Mouse (Mus musculus) kidney, embryonic 16.5 days (tissue): ENCODE measurements around the gene Snx1. TPM values are rescaled to one million over a fixed set of nuclear protein-coding genes. Genes with fewer than 3 reads are reported as not detected.

Experiments used
- ATAC-seq: fragments of 200-750 bp; cut with Nextera tagmentation; 2 replicates; pipeline ENCODE4 v1.8.0; 2017; ENCODE audit warnings: moderate TSS enrichment; ENCODE audit not compliant: low FRiP score, low TSS enrichment
- H3K27ac ChIP-seq: fragments of 300-500 bp; sonication (generic); 2 replicates; pipeline ENCODE4 v1.5.1; 2014; ENCODE audit warnings: low read length
- H3K27me3 ChIP-seq: fragments of 300-500 bp; sonication (generic); 2 replicates; pipeline ENCODE4 v1.6.1; 2014; ENCODE audit warnings: low read length, control low read depth, mixed read lengths; ENCODE audit not compliant: insufficient read depth
- H3K36me3 ChIP-seq: fragments of 300-500 bp; sonication (generic); 2 replicates; pipeline ENCODE4 v1.6.1; 2014; ENCODE audit warnings: low read length, control low read depth, mixed read lengths; ENCODE audit not compliant: insufficient read depth
- H3K4me1 ChIP-seq: fragments of 300-500 bp; sonication (generic); 2 replicates; pipeline ENCODE4 v1.6.1; 2014; ENCODE audit warnings: low read length, control low read depth, mixed read lengths; ENCODE audit not compliant: insufficient read depth
- H3K4me2 ChIP-seq: fragments of 300-500 bp; sonication (generic); replicated peaks from 2 replicates; pipeline ENCODE4 v1.6.1; 2014; ENCODE audit warnings: low read depth, low read length
- H3K4me3 ChIP-seq: fragments of 300-500 bp; sonication (generic); 2 replicates; pipeline ENCODE4 v1.5.1; 2014; ENCODE audit warnings: mild to moderate bottlenecking, low read length
- H3K9ac ChIP-seq: fragments of 300-500 bp; sonication (generic); replicated peaks from 2 replicates; pipeline ENCODE4 v1.6.1; 2014; ENCODE audit warnings: low read length
- H3K9me3 ChIP-seq: fragments of 300-500 bp; sonication (generic); 2 replicates; pipeline ENCODE4 v1.6.1; 2016; ENCODE audit warnings: low read length, control low read depth
- WGBS: fragments of 180-500 bp; shearing (Covaris S2); extraction: QIAGEN DNeasy Blood & Tissue Kit; methylation state at CpG from one replicate; pipeline ENCODE4 v1.1.7; 2014; 5-methylcytosine and 5-hydroxymethylcytosine counted together
- polyA plus RNA-seq: library from polyadenylated mRNA; unstranded; fragments of >200 nt; fragmentation: Nextera tagmentation; extraction: Ambion mirVana; gene quantifications from 2 replicates; pipeline ENCODE4 v1.2.1, GENCODE M21; 2015

Gene Snx1
- polyA plus RNA-seq, 1 experiment from 2014 or later, result 150 TPM

DNA sequence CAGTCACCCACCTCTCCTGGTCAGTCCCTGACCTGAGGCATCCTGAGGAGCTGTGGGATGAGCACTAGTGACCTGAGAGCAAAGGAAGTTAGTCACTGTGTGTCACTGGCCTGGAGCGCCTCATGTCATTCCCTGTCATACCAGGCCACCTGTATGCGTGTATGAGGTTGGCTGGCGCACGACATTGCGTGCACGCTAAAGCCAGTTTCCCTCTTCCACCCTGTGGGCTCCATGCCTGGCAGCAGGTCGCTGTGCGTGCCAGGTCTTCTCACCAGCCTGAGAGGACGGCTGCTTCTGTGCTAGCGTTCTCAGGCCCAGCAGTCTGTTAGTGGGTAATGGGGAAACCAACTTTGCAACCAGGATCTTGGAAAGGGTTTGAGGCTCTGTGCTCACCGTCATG is 62.1 kb downstream of the Snx1 start:
- WGBS, result 95% methylated on average over 11 of the region's 11 CpGs
- Histone ChIP-seq H3K9ac (no peak overlapping the region), H3K27me3 (peaks cover 16% of the 10 kb centered on the region; the same call in 1 of the 2 replicates), H3K4me1 (peaks cover 17% of the 10 kb centered on the region), H3K9me3 (no peaks in the 10 kb centered on the region), H3K4me3 (no peak overlapping the region), H3K4me2 (no peak overlapping the region), H3K27ac (no peak overlapping the region), H3K36me3 (peaks cover 46% of the 10 kb centered on the region)
- no peak for ATAC-seq

DNA sequence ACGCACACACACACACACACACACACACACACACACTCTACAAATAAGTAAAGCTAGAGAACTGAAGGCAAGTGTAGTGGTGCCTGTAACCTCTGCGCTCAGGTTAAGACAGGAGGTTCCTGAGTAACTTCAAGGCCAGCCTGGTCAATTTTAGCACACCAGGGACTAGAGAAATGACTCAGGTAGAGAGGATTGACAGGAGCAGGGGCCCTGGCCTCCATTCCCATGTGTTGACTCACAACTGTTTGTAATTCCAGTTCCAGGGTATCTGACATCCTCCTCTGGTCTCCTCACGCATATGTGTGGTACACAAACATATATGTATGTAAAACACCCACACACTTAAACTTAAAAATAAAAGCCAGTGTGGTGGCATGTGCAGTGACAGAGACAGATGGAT is 62.9 kb downstream of the Snx1 start:
- Histone ChIP-seq H3K4me2 (no peak overlapping the region), H3K4me1 (peaks cover 16% of the 10 kb centered on the region), H3K9ac (no peak overlapping the region), H3K36me3 (peaks cover 46% of the 10 kb centered on the region), H3K27me3 (peaks cover 9% of the 10 kb centered on the region; the same call in 1 of the 2 replicates), H3K4me3 (no peak overlapping the region), H3K27ac (no peak overlapping the region), H3K9me3 (no peaks in the 10 kb centered on the region)
- 91% methylated on average over 3 of the region's 3 CpGs for WGBS
- ATAC-seq, result no peak

DNA sequence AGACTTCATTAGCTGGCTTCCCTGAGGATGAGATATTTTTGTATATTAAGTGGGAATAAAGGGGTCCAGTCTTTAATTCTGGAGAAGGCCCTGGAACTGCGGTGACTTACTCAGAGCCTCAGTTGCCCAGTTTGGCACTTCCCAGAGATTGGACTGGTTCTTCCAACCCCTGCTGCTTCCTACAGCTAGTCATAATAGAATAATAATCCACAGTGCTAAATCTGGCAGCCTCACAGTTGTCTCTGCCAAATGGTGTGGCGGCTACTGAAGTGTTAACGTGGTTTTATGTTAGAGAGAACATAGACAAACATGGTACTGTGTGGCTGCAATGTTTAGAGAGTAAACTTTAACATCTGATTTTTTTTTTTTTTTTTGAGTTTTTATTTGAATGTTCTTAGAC is 64.7 kb downstream of the Snx1 start:
- peaks cover 40% of the 10 kb centered on the region for H3K36me3 ChIP-seq
- 66% methylated on average over 3 of the region's 3 CpGs for WGBS
- peaks cover 16% of the 10 kb centered on the region for H3K4me1 ChIP-seq
- ATAC-seq, result no peak
- H3K27ac ChIP-seq, result no peak overlapping the region
- H3K9me3 ChIP-seq, result no peaks in the 10 kb centered on the region
- H3K4me2 ChIP-seq, result peak overlapping the region; percentile 68
- peak overlapping the region; percentile 89 for H3K9ac ChIP-seq
- no peaks in the 10 kb centered on the region for H3K27me3 ChIP-seq
- peak overlapping the region; percentile 72; the same call in 1 of the 2 replicates for H3K4me3 ChIP-seq

- H3K27ac ChIP-seq, result no peak overlapping the region
- 6% methylated on average over 4 of the region's 4 CpGs for WGBS
- no peaks in the 10 kb centered on the region for H3K27me3 ChIP-seq
- H3K9me3 ChIP-seq, result no peaks in the 10 kb centered on the region
- no peak for ATAC-seq
- H3K9ac ChIP-seq, result peak overlapping the region; percentile 89
- H3K4me2 ChIP-seq, result peak overlapping the region; percentile 68
- peaks cover 16% of the 10 kb centered on the region for H3K4me1 ChIP-seq
- peaks cover 34% of the 10 kb centered on the region for H3K36me3 ChIP-seq
- peak overlapping the region; percentile 72 for H3K4me3 ChIP-seq
These were observed 65.4 kb downstream of the Snx1 start for GRCm38 (mm10) chr9:66060986-66061385.

DNA sequence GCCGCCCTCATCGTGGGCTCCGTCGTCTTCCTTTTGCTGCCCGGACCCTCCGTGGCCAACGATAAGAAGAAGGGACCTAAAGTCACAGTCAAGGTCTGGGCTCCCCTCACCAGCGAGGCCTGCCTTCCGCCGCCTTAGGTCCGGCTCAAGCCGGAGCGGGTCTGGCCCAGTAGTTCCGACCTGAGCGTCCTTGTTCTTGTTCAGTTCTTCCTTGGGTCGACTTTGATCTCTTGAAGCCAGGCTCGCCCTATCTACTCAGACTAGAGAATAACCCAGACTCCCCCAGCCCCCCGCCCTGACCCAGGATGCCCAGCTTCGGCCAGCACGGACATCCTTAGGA is 66.1 kb downstream of the Snx1 start:
- Histone ChIP-seq H3K9me3 (no peaks in the 10 kb centered on the region), H3K27ac (peak overlapping the region; percentile 68), H3K4me1 (peaks cover 16% of the 10 kb centered on the region), H3K4me2 (peak overlapping the region; percentile 68), H3K9ac (peak overlapping the region; percentile 89), H3K27me3 (no peaks in the 10 kb centered on the region), H3K36me3 (peaks cover 27% of the 10 kb centered on the region), H3K4me3 (peak overlapping the region; percentile 72)
- under 1% methylated on average over 20 of the region's 20 CpGs for WGBS
- ATAC-seq, result peak; percentile 74

DNA sequence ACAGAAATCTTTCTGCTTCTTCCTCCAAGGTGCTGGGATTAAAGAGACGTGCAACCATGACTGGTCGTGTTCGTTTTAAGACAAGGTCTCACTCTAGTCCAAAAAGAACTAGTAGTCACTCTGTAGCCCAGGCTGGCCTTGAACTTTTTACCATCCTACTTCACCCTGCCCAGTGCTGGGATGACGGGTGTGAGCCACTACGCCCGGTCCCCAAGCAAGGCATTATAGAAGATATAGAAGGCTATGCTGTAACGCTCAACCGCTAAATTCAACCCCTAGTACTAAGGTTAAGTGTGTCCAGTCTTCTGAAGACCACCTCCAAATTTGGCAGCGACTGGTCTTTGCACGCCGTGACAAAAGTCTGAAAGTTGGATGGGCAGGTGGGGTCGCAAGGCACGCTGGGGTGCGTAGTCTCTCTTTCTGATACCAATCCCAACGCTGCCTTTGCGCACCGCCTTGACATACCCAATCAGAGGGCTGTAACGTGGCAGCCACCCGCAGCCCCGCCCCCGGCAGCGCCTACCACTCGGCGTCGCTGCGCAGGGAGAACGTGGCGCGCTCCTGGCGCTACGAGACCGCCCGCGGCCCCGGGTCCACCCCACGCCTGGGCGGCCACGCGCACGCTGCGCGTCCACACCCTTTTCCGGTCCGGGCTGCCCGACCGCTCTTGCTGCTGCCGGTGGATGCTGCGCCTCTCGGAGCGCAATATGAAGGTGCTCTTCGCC is 66.6 kb downstream of the Snx1 start, which contains the start of gene Ppib:
Gene Ppib, plus strand, starts transcription at position 640 of the 725 bp plus-strand sequence.
- H3K4me3 ChIP-seq, result peak within 1 kb of the TSS; percentile 72
- peaks cover 16% of the 10 kb centered on the region for H3K4me1 ChIP-seq
- H3K27ac ChIP-seq, result peak within 1 kb of the TSS; percentile 68
- peak; percentile 99 for ATAC-seq
- H3K4me2 ChIP-seq, result peak within 1 kb of the TSS; percentile 68
- H3K36me3 ChIP-seq, result peaks cover 23% of the 10 kb centered on the region
- no peaks in the 10 kb centered on the region for H3K27me3 ChIP-seq
- peak within 1 kb of the TSS; percentile 89 for H3K9ac ChIP-seq
- no peaks in the 10 kb centered on the region for H3K9me3 ChIP-seq
- WGBS, result under 1% methylated on average over 51 of the region's 51 CpGs

DNA sequence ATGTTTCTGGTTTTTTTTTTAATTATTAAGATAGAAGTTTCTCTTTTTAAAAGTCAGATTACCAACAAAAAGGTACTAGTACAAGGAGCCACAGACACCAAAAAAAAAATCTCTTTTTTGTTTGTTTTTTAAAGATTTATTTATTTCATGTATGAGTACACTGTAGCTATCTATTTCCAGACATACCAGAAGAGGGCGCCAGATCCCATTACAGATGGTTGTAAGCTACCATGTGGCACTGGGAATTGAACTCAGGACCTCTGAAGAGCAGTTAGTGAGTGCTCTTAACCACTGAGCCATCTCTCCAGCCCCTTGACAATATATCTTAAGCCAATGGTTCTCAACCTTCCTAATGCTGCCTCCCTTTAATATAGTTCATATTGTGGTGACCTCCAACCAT is 72.8 kb downstream of the Snx1 start:
- H3K36me3 ChIP-seq, result no peaks in the 10 kb centered on the region
- H3K27me3 ChIP-seq, result no peaks in the 10 kb centered on the region
- H3K4me2 ChIP-seq, result no peak overlapping the region
- H3K9ac ChIP-seq, result no peak overlapping the region
- no peak overlapping the region for H3K27ac ChIP-seq
- ATAC-seq, result no peak
- H3K4me3 ChIP-seq, result no peak overlapping the region
- WGBS, result 39% methylated on average over 1 of the region's 1 CpGs
- peaks cover 12% of the 10 kb centered on the region for H3K4me1 ChIP-seq
- H3K9me3 ChIP-seq, result peaks cover 4% of the 10 kb centered on the region

DNA sequence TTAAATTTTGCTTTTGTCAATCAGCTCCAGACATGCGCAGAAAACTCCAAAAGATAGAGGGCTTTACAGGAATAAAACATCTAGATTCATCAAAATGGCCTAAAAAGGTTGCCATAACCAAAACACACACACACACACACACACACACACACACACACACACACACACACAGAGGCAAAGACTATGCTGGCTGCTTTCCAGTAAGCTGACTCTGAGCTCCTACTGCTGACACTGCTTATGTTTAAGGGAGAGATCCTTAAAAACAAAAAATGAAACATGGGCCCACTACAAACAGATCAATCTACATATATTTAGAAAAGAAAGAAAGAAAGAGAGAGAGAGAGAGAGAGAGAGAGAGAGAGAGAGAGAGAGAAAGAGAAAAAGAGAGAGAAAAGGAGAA is 73.7 kb downstream of the Snx1 start:
- Histone ChIP-seq H3K36me3 (no peaks in the 10 kb centered on the region), H3K4me2 (no peak overlapping the region), H3K4me3 (no peak overlapping the region), H3K4me1 (peaks cover 12% of the 10 kb centered on the region), H3K27ac (no peak overlapping the region), H3K27me3 (no peaks in the 10 kb centered on the region), H3K9me3 (peaks cover 4% of the 10 kb centered on the region), H3K9ac (no peak overlapping the region)
- no peak for ATAC-seq
- 86% methylated on average over 1 of the region's 1 CpGs for WGBS

DNA sequence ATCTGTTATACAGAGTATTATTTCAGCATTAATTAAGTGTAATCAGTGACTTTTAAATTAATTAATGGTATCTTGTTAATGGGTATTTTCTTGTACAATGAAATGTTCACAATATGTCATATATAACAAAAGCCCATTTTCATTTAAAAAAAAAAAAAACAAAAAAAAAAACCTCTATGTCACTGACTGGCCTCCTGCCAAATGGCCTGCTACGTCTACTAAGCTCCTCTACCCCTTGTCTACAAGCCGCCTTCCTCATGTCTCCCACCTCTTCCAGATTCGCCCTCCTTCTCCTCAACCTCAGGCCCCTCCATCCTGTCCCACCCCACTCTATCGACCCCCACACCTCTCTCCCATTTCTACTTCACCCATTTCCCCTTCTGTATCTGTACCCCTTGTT is 74.9 kb downstream of the Snx1 start:
- WGBS, result 63% methylated on average over 4 of the region's 4 CpGs
- no peak for ATAC-seq

DNA sequence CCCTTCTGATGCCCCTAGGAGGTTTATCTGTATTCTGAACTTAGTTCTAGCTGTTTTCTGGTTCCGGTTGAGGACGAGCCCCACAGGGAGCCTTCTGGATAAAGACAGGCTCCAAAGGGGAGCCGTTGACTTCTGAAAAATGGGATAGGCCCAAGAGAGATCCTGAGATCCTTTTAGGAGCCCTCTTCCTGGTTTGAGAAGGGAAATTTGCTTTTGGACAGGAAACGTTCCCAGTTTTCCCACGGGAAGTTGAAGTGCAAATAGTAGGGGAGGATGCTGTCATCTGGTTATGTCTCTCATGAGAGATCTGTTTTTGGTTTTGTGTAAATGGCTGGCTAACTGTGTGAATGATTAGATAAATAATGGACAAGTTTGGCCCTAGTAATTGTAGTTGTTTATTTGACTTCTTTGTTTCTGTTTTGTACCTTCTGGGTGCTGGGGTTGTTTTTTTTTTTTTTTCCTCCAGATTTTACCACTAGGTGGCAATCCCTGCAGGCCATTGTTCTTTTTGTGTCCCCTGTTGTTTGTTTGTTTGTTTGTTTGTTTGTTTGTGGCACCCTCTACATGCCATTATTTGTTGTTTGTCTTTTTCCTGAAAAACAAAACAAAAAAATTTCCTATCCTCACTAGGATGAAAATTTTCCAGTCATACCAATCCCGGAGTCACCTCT is 76.3 kb downstream of the Snx1 start:
- 0 out of 2 replicates have a peak overlapping the region, but pooled peaks have one; percentile 4 for H3K4me2 ChIP-seq
- no peak for ATAC-seq
- H3K4me1 ChIP-seq, result peaks cover 12% of the 10 kb centered on the region
- peak overlapping the region; percentile 34 for H3K27ac ChIP-seq
- WGBS, result 60% methylated on average over 6 of the region's 6 CpGs
- H3K4me3 ChIP-seq, result no peak overlapping the region
- H3K9me3 ChIP-seq, result peaks cover 4% of the 10 kb centered on the region
- H3K27me3 ChIP-seq, result no peaks in the 10 kb centered on the region
- no peaks in the 10 kb centered on the region for H3K36me3 ChIP-seq
- H3K9ac ChIP-seq, result no peak overlapping the region

More for the DNA sequence above, 74.9 kb downstream of the Snx1 start:
- no peak overlapping the region for H3K4me3 ChIP-seq
- peaks cover 12% of the 10 kb centered on the region for H3K4me1 ChIP-seq
- H3K9ac ChIP-seq, result no peak overlapping the region
- H3K9me3 ChIP-seq, result peaks cover 4% of the 10 kb centered on the region
- H3K4me2 ChIP-seq, result no peak overlapping the region
- H3K27me3 ChIP-seq, result no peaks in the 10 kb centered on the region
- H3K27ac ChIP-seq, result no peak overlapping the region
- no peaks in the 10 kb centered on the region for H3K36me3 ChIP-seq
